Mouse (Mus musculus): Measurements from ENCODE around the gene Serp2.
"Not testable (repeated sequence)": the region's sequence is repeated elsewhere in the genome, so short reads cannot be mapped to it uniquely, and the experiment has no call there.

Serp2 gene

DNA sequence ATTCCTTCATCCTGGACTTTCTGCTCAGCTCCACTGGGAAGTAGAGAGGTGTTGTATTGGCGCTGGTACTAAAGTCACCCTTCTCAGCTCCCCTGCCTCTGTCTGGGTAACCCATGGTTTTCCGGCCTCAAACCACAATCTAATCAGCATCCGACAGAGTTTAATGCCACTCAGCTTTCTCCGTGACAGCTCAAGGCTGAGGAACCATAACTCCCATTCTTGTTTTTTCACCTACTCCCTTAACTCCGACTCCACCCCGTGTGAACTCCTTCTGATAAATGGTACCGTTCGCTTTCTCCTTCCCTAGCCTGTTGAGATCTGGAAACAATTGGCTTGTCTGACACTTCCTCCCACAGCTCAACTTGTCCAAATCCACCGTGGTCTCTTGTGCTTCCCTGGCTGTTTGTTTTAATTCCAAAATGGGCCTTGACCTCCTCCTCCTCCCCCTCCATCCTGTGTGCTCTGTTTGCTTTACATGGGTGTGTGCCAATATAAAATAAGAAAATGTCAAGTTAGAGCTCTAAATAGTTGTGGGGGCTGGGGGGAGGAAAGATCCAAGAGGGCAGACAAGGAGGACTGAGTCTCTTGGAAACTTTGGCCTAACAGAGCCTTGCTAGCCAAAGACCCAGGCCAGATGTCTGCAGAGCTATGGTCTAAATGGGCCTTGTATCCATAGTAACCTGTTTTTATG, 12.7 kb upstream of the Serp2 start:
- peak; percentile 54 for DNase-seq (ENCODE audit: low spot score)

DNA sequence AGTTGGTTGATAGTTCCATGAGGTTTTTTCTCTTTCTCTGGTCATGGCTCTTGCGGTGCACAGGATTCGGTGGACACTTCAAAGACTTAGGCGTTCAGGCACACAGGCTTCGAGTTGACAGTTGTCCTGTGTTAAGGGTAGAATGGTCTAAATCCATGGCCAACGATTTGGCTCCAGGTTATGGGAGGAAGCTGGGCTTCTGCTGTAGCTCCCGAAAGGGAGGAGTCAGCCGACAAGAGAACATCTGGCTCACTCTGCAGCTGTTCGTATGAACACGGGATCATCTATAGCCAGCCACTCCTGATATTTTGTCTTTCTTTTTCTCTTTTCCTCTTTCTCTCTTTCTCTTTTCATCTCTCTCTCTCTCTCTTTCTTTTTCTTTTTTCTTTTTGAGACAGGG, 11.9 kb upstream of the Serp2 start:
- no peak for DNase-seq (ENCODE audit: low spot score)

DNA sequence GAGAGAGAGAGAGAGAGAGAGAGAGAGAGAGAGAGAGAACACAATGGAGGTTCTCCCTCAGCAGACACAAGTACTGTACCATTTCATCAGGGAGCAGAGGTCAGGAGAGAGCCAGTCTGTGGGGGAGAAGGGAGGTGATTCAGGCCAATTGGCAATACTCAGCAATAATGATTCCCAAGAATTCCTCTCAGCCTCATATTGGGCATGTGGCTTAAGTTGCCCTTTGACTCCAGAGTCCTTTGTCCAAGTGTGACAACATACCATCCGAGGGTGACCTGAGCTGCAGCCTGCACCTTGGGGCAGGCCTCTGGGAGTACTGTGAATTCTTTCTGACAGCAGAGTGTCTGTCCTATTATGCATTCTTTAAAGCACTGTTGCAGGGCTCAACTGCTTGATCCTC, 10.6 kb upstream of the Serp2 start:
- DNase-seq (ENCODE audit: low spot score), result no peak

DNA sequence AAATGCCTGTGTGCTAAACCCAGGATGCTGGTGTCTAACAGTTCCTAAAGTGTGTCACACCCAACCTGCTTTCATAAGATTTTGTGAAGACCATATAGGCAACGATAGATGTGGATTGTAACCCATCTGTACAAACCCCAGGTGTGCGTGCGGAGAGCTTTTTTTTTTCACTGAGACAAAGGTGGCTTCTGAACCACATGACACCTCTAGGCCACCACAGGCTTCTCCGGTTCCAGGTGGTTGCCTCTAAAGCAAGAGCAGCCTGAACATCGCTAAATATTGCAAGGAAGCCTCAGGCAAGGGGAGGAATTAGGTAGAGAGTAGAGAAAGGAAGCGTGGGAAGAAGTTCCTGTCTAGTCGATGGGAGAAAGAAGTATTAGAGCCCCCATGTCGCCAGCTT, 10.0 kb upstream of the Serp2 start:
- no peak for DNase-seq (ENCODE audit: low spot score)

DNA sequence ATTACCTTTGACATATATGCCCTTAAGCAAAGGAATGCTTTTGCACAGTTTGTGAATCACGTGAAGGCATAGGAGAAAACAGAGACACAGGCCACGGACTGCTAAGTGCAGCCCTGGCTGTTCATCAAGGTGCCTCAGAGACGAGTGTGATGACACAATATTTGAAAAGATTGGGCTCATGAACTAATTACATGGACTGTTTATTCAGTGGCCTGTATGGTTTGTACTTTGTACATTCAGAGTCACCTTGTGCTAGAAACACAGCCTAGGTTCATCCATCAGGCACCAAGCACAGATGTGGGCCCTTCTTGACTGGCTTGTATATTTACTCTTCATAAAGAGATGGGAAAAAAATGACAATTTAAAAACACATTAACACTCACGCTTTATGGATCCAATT, 9.5 kb upstream of the Serp2 start:
- no peak for DNase-seq (ENCODE audit: low spot score)

DNA sequence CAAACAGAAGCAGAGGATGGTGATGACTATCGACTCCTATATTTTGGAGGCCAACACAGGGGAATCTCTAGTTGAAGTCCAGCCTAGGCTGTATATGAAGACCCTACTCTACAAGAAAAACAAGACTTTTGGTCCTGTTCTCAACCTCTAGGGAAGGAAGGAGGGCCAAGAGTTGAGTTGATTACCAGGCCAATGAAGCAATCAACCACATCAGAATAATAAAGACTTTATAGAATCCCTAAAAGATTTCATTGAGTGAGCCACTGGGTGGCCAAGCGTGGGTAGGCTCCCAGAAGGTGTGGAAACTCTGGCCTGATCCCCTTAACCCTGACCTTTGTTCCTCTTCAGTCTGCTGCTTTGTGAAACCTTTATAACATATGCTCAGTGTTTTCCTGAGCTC, 2.5 kb upstream of the Serp2 start:
- no peak for DNase-seq (ENCODE audit: low spot score)

DNA sequence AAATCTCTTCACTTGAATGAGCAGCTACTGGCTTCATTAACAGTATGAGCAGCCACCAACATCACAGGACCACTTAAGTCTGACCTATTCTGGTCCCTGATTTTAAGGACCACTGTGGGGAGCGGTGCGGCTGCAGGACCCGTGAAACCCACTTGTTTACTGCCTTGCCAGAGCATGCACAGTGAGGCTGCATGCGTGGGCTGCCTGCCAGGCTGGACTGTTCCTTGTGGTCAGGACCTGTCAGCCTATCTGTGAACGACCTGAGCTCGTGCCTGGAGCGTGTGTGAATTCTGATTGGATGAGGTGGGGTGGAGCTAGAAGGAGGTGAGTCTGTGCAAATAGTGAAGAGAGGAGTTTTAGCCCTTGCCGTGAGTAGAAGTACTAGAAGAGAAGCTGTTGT, 1.5 kb upstream of the Serp2 start:
- not testable (repeated sequence) for DNase-seq (ENCODE audit: low spot score)

DNA sequence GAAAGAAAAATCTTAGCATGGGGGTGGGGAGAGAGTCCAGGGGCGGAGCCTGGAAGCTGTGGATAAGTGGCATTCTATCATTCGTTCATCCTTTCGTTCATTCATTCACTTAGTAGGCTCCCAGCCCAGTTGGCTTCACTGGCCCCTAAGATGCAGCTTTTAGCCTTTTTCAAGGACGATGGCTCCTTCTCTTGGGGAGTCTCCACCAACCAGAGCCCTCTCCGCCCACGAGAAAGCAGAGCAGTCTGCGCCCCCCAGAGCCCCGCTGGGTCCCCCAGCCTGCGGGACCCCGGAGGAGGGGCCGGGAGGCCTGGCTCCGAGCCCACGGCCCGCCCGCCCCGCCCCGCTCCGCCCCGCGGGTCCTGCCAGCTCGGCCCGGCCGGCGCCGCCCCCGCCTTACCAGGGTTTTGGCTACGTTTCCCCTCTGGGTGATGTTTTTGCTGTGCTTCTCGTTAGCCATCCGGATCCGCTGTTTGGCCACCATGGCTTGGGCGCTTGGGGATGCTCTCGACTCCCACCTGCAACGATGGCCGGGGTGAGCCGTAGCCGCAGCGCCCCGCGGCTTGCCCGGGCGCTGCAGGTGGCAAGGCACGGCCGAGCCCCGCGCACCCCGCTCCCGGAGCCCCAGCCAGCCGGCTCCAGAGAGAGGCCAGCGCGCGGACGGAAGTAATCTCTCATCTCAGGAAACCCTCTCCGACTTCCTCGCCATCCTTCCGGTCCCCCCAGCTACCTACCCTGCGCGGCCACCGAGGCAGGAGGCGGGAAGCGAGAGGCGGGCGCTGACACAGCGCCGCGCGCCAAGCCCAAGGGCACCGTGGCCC, 448 bp downstream of the Serp2 start:
- DNase-seq (ENCODE audit: low spot score), result peak; percentile 70

DNA sequence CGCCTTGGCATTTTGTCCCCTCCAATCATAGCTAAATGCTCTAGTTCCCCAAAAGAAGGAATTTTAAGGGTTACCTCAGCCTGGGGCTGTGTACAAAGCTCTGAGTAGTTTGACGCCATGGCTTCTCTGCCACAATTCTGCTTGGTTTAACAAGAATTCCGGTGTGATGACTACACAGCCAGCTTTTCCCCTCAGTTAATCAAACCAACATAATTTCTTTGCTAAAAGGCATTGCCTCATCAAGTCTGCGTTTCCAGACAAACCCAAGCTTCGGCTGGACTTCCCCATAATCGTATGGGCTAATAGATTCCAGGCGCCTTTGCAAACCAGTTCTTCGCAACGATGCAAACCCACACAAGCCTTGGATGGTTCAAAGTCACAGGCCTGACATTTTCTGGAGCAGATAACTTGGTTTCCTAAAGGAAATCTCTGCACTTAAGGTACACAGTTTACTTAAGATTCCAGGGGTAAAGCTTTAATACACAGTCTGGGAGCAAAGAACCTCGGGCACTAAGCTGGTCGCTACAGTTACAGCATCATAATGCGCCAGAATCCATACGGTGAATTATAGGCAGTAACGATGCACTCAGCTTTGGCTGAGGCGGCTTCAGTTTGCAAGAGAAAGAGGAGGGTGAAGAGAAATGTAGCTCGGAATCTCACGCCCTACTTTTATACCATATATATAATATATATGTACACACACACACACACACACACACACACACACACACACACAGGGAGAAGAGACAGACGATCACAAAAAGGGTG, 1.2 kb downstream of the Serp2 start:
- no peak for DNase-seq (ENCODE audit: low spot score)

DNA sequence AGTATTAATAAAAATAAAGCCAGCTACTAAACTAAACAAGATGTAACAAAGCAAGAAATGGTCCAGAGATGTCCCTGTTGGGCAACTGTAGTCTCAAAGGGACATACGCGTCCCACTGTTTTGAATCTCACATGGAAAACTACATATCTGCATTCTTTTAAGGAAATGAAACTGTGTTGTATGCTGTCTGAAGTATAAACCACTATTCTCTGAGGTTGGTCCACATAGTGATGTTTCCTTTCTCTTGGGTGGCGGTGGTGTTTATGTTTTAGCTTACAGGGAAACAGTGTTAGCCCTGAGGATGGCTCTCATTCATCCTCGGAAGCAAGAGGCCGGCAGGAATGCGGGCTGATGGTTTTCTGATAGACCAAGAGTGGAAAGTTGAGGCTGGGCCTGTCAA, 12.6 kb downstream of the Serp2 start:
- DNase-seq (ENCODE audit: low spot score), result no peak

DNA sequence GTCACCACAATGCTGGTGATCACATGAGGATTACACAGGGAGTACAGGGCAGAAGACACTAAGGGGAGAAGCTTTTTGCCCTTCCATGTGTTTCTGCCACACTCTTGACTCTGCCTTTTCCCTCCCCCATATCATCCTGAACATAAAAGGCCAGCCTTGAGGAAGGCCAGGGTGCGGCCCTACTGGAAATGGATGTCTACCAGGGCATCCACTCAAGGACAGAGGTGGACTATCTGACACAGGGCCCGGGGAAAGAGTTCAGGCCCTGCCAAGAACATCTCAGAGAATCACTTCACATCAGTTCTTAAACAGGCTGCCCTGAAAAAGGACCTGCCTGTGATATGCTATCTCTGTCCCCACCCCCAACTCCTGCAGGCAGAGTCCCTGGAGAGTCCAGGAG, 15.3 kb downstream of the Serp2 start:
- peak; percentile 61 for DNase-seq (ENCODE audit: low spot score)

DNA sequence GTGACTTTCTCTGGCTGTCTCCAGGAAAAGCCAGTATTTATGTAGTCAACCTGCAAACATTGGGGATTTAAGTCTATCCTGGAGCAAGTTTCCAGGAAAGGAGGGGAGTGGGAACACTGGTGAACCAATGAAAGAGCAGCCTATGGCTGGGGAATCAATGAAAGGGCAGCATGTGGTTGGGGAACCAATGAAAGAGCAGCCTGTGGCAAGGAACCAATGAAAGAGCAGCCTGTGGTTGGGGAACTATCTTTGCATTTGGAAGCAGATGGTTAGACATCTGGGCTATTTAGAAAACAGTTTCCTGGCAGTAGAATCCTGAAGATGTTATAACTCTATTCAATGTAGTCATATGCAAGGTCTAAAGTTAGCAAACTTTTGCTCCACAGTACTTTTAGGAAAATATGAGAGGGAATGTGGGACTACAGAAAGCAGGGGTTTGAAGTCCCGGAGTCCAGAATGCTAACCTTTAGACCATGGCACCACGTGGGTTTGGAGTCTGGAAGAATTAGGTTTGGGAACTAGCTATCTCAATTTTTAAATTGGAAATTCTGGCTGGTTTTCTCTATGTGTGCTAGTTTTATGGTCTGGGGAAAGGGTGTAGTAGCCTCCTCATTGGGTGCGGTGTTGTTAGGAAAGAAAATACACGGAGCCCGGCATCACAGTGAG, 16.6 kb downstream of the Serp2 start:
- DNase-seq (ENCODE audit: low spot score), result no peak

DNA sequence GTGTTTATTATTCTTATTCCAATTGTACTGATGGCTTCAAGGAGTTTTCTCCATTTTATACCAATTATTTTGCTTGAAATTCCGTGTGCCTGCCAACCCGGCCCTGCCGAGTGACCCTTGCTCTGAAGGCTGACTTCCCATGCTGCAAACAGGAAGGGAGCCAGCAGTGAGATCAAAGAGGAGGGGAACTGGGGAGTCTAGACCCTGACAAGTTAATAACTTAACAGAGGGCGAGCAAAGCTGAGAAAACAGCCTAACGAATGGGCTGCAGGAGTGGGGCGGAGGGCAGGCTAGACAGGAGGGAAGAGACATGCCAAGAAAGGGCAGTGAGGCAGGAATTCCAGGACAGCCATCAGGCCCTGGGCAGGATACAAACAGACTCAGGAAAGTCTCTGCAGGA, 19.8 kb downstream of the Serp2 start:
- DNase-seq (ENCODE audit: low spot score), result no peak

DNA sequence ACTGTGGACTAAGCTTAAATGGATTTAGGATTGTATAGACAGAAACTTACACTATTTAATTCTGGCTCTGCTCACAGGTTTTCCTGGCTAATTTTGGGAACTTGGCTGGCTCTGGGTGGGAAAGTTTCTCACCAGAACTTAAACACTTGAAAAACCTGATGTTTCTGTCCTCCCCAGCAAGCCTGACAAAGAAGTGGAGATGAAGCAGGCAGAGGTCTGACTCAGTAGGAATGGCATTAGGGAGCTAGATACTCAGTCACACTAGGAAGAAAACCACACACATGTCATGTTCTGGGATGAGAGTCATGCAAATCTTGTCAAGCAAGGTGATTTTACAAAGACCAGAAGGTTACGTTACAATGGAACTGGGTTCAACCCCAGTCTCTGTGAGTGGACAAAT, 21.6 kb downstream of the Serp2 start:
- no peak for DNase-seq (ENCODE audit: low spot score)

DNA sequence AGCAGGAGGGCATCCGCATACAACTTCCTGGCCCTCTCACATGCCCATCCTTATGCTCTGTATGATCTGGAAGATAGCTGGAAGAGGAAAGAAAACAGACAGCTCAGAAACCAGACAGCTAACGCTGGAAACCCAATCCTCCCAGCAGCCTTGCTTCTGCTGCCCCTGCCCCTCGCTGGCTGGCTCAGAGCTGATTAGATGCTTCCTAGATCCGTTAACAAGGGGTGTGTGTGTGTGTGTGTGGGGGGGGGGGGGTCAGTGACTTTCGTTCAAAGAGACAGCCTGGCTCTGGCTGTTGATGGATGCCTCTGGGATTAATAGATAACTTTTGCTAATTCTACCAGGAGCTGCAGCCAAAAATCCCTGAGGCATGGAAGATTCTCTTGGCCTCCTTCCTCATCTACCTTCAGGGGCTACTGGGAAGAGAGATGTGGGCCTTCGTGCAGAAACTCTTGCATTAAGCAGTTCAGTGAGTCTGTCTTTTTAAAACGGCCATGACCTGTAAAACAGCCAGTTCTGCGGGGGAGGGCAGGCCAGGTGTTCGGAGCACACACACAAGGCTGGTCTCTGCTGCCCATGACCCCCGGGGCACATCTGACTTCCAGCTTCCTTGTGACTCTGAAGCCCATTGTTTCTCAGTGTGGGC, 23.4 kb downstream of the Serp2 start:
- DNase-seq (ENCODE audit: low spot score), result no peak

DNA sequence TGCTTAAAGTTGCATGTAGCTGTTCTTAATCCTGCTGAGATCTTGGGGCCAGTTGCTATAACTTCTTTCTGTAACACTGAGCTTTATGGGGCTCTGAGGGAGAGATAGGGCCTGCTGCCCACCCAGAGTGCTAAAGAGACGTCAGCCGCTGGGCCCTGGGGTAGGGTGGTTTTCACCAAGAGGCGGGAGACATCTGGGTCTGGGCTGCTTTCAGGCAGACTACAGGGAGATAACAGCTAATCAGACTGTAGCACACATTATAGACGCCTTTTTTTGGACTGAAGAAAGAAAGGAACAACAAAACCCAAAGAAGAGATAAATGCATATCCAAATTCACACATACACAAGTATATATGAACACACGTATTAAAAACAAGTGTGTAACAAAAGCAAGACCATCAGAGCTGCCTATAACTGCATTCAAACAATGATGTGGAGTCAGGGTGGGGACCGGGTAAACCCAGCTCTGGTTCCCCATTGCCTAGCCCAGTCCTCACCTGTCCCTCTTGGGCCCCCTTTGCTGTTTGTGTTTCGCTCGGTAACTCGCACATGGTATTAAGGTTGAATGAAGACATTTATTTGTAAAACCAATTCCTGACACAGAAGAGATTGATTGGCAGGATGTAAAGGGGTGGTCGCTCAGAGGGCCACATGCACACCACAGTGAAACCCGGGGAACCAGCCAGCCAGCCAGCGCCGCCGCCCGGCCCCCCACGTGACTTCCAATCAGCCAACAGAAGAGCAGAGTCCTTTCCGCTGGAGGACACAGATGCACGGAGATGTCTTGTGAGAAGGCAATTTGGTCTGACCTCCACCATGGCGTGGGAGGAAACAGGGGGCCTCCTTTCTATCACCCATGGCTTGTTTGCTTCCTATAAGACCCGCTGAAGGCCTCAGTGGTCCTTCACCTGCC, 24.2 kb downstream of the Serp2 start:
- DNase-seq (ENCODE audit: low spot score), result no peak

DNA sequence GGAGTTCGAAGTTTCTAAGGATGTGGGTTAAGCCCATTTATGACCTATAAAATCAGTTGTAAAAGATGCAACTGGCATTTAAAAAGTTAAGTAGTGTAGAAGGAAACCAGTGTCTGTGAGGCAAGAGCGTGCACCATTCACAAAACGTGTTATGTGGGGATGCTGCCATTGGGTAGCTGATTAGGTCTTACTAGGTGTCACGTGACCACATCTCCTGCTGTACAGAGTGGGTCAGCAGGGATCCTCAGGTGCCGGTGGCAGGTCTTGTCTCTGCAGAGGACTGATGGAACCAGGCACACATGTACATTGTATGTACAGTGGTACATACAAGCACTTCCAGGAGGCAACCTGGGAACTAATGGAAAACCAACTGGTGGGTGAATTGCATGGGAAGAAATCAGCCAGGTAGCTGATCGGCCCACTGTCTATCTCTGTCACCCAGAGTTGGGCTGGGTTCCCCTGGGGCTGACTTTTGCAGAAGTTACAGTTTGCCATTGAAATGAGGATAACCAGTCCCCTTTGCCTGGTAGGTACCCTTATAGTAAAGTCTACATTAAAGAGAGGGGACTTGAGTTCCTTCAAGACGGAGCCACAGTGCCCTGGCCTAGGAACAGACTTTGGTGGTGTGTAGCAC, 25.5 kb downstream of the Serp2 start:
- DNase-seq (ENCODE audit: low spot score), result no peak

DNA sequence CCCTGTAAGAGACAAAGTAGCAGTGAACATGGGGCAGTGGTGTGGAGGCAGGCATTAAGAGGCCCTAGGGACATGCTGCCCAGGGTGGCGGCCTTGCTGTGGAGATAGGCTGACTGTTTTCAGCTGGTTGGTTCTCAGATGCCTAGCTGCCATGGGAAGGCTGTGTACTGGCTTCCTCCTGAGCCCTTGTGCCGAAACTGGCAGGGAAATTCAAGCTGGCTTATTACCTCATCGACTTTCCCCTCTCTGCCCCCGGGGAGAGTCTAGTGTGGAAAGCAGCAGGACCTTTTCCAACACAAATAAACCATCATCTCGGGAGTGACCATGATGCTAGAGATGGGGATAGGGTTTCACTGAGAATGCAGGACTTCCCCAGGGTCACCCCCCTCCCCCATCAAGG, 28.0 kb downstream of the Serp2 start:
- DNase-seq (ENCODE audit: low spot score), result no peak

DNA sequence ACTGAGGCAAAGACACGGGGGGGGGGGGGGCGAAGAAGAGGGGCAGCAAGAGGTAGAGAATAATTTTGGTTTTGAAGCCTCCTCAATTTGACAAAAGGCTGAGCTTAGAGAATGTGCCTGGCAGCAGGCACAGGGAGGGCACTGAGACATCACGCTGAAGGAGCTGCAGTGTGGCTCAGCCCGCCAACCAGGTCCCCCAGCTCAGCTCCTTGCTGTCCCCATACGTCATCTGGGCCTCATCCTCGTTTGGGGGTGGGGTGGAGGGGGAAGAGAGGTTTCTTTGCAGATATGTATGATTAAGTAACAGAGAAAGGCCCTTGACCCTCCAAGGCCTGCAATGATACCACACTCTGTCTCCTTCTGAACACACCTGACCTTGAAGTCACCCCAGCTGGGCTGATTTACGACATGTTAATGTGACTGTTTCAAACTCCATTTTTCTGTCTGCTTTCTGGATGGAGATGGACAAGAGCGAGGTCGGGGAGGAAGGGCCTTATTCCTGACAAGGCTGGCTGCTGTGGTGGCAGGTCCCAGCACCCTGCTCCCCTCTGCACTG, 28.9 kb downstream of the Serp2 start:
- DNase-seq (ENCODE audit: low spot score), result no peak
